Mouse (Mus musculus) erythroblast, adult 5-6 weeks (primary cell): Measurements from ENCODE around the gene Vsig2. TPM values are rescaled to one million over a fixed set of nuclear protein-coding genes. Genes with fewer than 3 reads are reported as not detected.

ENCODE experiments used
- ATAC-seq: replicated peaks from 2 replicates; pipeline ENCODE4 v1.8.0; 2016; ENCODE audit warnings: moderate number of reproducible peaks, mild to moderate bottlenecking, moderate TSS enrichment, inconsistent platforms; ENCODE audit not compliant: poor library complexity, low FRiP score, severe bottlenecking
- total RNA-seq, 2 experiments: library from RNA; stranded (forward) in 1 of 2; stranded (reverse) in 1 of 2; fragments of 150-400 nt in 1 of 2; fragments of 200-764, 138-1000 nt in 1 of 2; gene quantifications; 2 replicates each; pipeline versions ENCODE4 v1.2.3 to v1.2.4; 2015 to 2017; ENCODE audit warnings: low replicate concordance in 2 of 2

Vsig2 gene
- total RNA-seq, 2 experiments from 2014 or later = not detected

DNA sequence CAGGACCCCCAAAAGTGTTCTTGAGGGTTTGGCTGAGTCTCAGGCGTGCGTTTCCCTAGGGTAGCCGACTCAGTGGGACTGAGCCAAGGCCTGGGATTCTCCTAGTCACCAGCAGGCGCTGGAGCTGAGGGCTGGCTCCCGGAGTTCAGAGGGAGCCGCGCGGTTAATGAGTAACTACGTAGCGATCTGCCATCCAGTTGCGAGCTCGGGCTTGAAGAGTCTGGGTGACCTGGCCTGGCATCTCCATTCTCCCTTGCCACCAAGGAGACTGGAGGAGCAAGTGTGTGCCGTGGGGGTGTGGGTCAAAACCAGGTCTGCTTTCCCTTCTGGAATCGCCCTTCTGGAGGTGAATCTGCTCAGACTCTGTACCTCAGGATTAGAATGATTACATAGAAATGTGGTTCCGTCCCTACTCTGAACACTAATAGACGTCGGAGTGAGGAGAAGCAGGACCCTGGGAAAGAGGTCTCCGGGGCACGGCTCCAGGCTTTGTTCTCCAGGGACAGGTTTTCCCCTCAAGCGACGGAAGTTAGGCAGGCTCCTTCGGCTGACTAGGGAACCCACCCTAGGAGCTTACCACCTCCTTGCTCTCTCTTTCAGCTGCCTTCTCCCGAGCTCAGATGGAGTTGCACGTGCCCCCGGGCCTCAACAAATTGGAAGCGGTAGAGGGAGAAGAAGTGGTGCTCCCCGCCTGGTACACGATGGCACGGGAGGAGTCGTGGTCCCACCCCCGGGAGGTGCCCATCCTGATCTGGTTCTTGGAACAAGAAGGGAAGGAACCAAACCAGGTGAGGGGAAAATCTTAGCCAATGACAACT is 8.0 kb upstream of the Vsig2 start:
- no peak for ATAC-seq

DNA sequence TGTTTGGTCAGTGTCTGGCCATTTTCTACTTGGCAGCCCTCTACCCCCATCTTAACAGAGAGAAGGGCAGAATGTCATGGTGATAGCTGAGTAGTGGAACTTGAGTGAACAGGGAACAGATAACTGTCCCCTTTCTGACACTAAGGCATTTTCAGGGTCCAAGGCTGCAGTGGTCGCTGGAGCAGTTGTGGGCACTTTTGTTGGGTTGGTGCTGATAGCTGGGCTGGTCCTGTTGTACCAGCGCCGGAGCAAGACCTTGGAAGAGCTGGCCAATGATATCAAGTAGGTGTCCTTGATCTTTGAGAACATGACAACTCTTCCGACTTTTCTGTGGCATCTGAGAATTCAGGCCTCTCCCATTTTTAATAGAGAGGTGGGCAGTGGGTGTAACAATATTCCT is 2.2 kb upstream of the Vsig2 start:
- ATAC-seq = no peak

DNA sequence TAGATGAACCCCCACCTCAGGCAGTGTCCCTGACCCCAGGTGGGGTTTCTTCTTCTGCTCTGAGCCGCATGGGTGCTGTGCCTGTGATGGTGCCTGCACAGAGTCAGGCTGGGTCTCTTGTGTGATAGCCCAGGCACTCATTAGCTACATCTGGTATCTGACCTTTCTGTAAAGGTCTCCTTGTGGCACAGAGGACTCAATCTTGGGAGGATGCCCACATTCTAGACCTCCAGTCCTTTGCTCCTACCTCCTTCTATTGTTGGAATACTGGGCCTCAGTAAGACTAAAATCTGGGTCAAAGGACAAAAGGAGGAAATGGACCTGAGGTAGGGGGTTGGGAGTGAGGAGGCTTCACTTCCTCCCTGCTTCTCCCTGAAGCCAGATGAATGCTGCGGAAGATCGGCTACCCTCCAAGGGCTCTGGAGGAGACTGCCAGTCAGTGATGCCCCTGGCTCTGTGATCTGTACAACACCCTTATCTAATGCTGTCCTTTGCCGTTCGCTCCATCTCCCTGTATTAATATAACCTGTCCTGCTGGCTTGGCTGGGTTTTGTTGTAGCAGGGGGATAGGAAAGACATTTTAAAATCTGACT is 1.3 kb upstream of the Vsig2 start:
- ATAC-seq = no peak

GRCm38 (mm10) chr9:37540226-37540625 is 1.2 kb downstream of the Vsig2 start:
- ATAC-seq = no peak

DNA sequence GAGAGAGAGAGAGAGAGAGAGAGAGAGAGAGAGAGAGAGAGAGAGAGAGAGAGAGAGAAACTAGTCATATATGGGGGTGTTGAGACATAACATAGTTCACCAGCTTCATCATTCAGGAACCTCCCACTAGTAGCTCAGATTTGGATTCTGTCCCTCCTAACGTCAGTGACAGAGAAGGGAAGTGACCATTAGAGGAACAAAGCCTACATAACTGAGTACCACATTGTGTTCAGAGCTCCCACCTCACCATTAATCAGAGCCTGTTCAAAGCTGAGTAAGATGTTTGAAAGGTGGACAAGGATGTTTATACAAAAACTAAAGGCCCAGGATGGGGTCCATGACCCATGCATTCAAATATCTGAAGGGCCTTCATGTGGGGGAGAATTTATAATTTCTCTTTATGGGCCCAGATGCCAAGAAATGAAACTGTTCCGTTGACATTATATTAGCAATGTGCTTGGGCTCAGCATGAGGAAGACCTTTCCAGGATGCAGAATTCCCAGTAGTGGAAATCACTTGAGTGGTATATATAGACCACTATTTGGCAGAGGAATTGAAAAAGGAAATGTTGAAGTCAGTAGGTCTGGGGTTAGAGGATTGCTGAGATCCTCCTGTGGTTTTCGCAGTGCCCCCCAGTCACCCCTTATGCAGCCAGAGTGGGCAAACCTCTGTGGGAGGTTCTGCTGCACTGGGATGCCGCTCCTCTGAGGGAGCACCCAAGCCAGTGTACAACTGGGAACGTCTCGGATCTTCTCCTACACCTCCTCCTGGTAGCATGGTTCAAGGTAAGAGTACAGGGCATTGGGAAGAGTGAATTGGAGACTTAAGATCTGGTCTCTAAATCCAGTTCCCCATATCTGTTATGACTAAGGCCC is 1.9 kb downstream of the Vsig2 start:
- ATAC-seq = no peak

DNA sequence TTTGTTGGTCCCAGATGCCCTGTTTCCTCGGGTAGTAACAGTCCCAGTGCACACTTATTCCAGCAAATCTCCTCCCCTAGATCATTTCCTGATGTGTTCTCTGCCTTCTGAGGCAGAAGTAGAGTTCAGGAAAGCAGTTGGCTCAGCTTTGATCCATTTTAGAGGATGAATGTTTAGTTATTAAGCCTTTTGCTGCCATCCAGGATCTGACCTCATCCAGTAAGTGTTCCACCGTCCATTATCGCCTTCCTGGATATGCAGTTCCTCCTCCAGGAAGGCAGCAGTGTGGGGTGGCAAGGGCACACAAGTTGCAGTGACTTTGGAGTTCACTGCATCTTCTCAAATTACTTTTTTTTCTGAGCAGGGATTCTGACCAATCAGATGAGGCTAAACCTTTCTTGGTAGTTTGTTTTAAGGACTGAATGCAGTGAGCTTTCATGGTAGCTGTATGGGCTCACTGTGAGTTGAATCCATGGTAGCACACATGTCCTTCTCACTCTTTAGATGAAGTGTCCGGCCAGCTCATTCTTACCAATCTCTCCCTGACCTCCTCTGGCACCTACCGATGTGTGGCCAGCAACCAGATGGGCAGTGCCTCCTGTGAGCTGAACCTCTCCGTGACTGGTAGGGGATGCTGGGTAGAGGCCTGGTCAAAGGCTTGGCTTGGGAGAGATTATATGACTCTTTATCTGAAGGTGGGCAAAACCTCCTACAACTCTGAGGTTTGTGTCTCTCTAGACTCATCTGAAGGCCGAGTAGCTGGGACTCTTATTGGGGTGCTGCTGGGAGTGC is 3.0 kb downstream of the Vsig2 start:
- ATAC-seq = no peak

GRCm38 (mm10) chr9:37543869-37544440 is 4.9 kb downstream of the Vsig2 start:
- no peak for ATAC-seq

- ATAC-seq = no peak
Measured at GRCm38 (mm10) chr9:37544447-37545165, 5.6 kb downstream of the Vsig2 start.

GRCm38 (mm10) chr9:37545166-37545610 is 6.1 kb downstream of the Vsig2 start:
- ATAC-seq = no peak

DNA sequence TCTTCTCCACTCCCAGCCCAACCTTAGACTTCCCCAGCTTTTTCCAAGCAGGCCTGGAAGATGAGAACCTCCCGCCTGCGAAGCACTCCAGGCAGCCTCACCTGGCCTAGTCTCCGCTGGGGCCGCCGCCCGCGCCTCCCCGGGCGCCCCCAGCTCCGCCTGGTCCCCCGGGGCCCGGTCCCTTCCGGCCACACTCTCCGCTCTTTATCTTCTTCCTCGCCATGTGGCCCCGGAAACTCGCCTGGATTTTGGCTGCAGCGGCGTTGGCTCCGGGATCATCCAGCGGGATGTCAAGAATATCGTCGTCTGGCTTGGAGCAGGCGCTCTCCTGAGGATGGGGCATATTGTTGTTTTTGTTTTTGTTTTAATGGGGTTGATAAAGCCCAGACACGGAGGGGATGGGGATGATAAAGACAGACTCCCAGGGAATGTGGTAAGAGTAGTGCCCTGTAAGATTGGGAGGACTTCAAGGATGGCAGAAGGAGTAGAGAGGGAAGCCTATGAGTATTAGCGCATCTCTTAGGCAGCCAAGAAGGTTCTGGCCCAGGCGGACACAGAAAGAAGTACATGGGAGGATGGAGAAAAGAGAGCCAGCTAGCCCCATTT is 6.9 kb downstream of the Vsig2 start:
- ATAC-seq = no peak

DNA sequence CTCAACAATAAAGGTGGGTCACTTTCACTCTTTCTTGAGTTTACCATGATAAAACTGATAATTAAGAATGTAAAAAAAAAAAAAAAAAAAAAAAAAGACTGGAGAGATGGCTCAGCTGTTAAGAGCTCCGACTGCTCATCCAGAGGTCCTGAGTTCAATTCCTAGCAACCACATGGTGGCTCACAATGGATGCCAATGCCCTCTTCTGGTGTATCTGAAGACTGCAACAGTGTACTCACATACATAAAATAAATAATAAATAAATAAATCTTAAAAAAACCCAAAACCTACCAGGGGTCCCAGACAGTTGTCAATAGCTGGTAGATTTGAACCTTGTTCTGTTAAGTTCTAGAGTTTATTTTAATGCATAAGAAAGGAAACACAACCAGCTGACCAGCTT is 7.8 kb downstream of the Vsig2 start:
- ATAC-seq = no peak

DNA sequence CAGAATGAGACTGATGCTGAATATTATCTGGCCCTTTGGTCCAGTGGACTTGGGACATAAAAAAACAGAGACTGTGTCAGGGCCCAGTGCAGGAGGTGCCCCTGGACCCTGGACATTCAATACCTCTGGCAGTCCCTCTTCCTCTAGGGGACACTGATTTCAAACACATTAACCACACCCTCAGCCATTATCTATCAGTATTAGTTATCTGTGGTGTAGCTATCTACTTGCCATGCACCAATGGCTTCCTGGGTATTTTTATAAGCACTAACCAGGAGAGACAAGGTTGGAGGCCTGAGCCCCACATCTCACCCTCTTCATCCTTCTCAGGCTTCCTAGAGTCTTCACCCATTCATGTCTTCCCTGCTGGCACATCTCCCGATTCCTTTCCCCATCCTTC is 11.4 kb downstream of the Vsig2 start:
- ATAC-seq = no peak

DNA sequence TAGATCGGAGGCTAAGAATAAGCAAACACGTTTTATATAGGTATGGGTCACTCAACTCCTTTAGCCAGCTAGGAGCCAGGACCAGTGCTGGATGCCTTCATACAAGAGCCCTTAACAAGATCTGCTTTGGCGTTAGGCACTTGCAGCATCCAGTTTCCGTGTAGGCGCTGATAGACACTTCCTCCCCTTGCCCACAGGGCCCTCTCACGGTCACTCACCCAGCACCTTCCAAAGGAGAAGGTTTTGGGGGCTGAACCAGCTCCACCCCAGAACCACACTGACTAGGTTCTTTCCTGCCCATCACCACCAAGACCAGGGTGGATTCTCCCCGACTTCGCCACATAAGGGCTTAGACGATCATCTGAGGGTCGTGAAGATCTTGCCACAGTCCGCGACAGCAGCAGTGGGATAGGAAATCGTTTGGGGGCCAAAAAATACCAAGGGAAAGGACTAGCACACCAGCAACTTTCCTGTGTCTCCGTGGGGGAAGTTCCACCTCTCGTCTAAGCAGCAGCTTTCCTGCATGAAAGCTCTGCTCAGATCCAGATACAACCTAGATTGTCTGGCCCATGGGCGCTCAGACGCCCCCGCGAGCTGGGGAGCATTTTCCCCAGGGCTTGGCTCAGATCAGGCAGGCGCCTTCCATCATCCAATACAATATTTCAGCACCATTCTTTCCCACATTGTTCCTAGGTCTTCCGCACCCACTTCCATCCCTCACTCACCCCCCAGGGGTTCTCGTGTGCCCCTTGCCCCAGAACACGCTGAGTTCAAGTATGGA is 12.9 kb downstream of the Vsig2 start:
- ATAC-seq = no peak

DNA sequence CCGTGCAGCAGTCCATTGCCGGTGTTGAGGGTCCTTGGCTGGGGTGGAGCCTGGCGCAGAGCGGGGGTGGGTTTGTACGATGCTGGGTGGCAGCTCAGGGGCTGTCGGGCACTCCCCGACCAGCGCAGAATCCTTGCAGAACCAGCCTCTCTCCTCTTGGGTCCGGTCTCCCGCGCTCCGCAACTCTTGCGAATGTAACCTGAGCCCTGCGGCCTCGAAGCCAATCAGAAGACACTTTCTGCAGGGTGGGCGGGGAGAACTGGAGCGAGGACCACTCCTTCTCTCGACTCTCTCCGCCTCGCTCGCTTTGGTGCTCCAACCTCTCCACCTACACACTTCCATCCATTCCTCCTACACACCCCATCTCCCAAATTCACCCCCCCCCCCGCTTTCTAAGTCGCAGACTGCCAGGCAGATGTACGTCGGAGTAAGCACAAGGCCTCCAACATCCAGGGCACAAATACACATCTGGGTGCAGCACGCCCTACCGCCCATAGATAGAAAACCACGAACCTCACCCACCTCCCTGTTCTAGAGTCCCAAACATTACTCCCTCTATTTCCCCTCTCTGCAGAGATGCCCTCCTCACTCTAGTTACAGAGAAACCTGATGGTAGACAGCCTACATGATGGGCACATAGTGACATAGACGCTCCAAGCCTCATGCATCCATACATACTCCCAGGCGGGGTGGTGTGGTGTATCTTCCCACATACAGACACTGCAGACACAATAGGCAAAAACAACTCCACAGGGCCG is 13.7 kb downstream of the Vsig2 start, which contains the start of gene Nrgn:
Nrgn (minus strand) TSS at position 369 of the 758 bp plus-strand sequence.
- peak; percentile 92 for ATAC-seq

DNA sequence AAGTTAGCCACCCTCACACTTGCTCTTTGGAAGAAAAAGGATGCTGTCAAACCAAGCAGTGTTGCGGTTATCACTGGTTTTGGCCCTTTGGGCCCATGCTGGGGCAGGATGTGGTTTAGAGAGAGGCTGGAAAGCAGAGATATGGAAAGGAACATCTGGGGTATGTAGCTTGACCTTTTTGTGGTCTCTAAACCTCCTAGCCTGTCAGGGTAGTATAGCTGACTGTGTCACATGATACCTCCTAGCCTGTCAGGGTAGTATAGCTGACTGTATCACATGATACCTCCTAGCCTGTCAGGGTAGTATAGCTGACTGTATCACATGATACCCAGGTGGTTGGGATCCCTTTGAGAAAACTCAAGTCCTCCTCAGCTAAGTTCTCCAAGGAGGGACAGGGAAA is 15.2 kb downstream of the Vsig2 start:
- ATAC-seq = no peak

DNA sequence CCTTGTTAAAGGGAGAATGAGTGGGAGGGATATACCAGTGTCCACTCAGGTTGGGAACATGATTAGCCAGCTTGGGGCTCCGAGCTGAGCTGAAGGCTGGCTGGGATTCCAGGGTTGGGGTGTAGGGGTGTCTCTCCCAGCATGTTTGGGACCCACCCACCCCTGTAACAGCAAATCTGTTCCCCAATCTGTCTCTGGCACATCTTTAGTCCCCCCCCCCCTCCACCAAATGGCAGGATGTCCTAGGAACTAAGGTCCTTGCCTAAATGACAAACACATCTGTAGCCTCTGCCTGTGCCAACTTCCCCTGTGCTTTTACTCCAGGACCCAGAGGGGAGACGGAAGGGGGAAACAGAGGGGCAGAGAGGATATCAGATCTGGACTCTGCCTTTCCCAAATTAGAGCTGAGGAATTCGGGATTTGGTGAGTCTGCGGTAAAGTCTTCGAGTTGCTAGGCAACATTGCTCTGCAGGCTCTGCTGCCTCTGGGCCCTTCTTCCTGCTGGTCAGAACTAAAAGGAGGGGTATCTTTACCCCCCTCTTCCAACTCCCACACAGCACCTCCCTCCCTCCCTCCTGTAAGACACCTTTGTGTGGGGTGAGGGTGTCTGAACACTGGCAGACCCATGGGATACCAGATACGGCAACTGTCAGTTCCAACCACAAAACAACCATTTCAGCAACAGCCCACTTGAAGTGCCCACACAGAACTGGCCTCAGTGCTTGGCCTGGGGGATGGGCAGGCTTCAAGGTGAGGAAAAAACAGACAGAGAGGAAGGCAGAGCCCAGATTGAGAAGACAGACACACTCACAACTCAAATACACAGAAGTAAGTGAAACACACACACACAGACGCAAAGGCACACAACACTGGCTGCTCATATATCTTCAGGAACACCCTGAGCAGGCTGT is 16.0 kb downstream of the Vsig2 start, which contains the start of gene Siae:
Siae (plus strand) TSS at position 861 of the 911 bp plus-strand sequence.
- no peak for ATAC-seq
